Comparison of ENCODE assay signal across 18 mouse cellular contexts in the genomic region with DNA sequence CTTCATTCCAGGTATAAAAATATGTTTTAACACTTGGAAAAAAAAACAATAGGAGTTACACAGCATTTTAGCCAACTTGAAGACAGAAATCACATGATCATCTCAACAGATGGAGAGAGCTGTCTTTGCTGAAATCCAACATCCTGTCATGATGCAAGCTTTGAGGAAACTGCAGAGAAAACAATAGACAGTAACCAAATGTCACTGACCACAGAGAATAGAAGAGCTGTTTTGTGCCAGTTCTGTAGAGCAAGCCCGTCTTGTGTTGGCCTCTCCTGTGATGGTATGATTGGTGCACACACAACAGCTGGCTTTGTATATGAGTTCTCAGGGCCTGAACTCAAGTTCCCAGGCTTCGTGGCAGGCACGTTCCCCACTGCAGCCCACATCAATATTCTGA.
DNase-seq lines count a peak whose midpoint lies in the region; ATAC-seq and TF ChIP-seq lines count a peak whose summit lies in the region.
"Had no signal": no experiment of that assay in that cellular context is flagged by ENCODE, and none has a peak within 500 bp of the region (broad histone marks: within the 10 kb centered on the region; RNA-seq: fewer than 3 reads in every experiment).

No protein-coding gene starts in this region.

- no peak overlapping the region for H3K9ac ChIP-seq in lung, embryonic 14.5 days
- H3K9ac ChIP-seq: embryonic facial prominence, embryonic 13.5 days; forebrain, embryonic 15.5 days; heart, embryonic 15.5 days; limb, embryonic 12.5 days; liver, embryonic 12.5 days had no signal

- no peak for DNase-seq in frontal cortex, postnatal 10 days (ENCODE audit: low spot score in 2 of 2)
- peak; percentile 30 for DNase-seq in lung, embryonic 14.5 days
- no peak for DNase-seq in lung, postnatal 14 days
- DNase-seq in brain, adult 2 months (ENCODE audit: low read depth, low spot score), result peak; percentile 73
- no peak for DNase-seq in limb, embryonic 10.5 days (ENCODE audit: low spot score)
- DNase-seq in urinary bladder, adult 18-20 months (ENCODE audit: low spot score in 2 of 2), result no peak
- DNase-seq: adrenal gland, adult 2 months; cerebellum, adult 9-10 months; kidney, adult 11 months; lung, adult 2 months; right cerebral cortex, postnatal 4 days had no signal

- no peaks in the 10 kb centered on the region for H3K36me3 ChIP-seq in lung, embryonic 14.5 days (ENCODE audit: insufficient read depth)
- H3K36me3 ChIP-seq in limb, embryonic 10.5 days, result no peaks in the 10 kb centered on the region
- H3K36me3 ChIP-seq: embryonic facial prominence, embryonic 13.5 days; forebrain, embryonic 15.5 days; heart, embryonic 15.5 days; limb, embryonic 12.5 days; liver, embryonic 12.5 days had no signal

- 50% methylated on average over 3 of the region's 3 CpGs for WGBS in lung, embryonic 14.5 days
- 92% methylated on average over 3 of the region's 3 CpGs for WGBS in limb, embryonic 10.5 days

- H3K4me3 ChIP-seq in lung, embryonic 14.5 days (ENCODE audit: low read depth, low read length), result no peak overlapping the region
- H3K4me3 ChIP-seq in limb, embryonic 10.5 days, result no peak overlapping the region
- H3K4me3 ChIP-seq: embryonic facial prominence, embryonic 13.5 days; forebrain, embryonic 15.5 days; heart, embryonic 15.5 days; limb, embryonic 12.5 days; liver, embryonic 12.5 days had no signal

- H3K27ac ChIP-seq in lung, embryonic 14.5 days (ENCODE audit: low read depth), result no peak overlapping the region
- H3K27ac ChIP-seq in limb, embryonic 10.5 days, result no peak overlapping the region
- H3K27ac ChIP-seq: embryonic facial prominence, embryonic 13.5 days; forebrain, embryonic 15.5 days; heart, embryonic 15.5 days; limb, embryonic 12.5 days; liver, embryonic 12.5 days; stomach, postnatal 0 days had no signal

- no peaks in the 10 kb centered on the region for H3K9me3 ChIP-seq in lung, embryonic 14.5 days (ENCODE audit: low read depth, low read length)
- H3K9me3 ChIP-seq in limb, embryonic 10.5 days (replicated peaks), result no peaks in the 10 kb centered on the region
- H3K9me3 ChIP-seq: embryonic facial prominence, embryonic 13.5 days; forebrain, embryonic 15.5 days; heart, embryonic 15.5 days; limb, embryonic 12.5 days; liver, embryonic 12.5 days had no signal

- no peaks in the 10 kb centered on the region; the same call in 1 of the 2 replicates for H3K4me1 ChIP-seq in lung, embryonic 14.5 days (ENCODE audit: insufficient read depth)
- H3K4me1 ChIP-seq in limb, embryonic 10.5 days, result no peaks in the 10 kb centered on the region
- H3K4me1 ChIP-seq: embryonic facial prominence, embryonic 13.5 days; heart, embryonic 15.5 days; limb, embryonic 12.5 days; liver, embryonic 12.5 days had no signal

- no peak for TF ChIP-seq CTCF in lung, embryonic 14.5 days (IDR thresholded peaks at IDR 0.05; ENCODE audit: low read depth)

- H3K27me3 ChIP-seq in lung, embryonic 14.5 days (ENCODE audit: insufficient read depth, low read length), result no peaks in the 10 kb centered on the region
- no peaks in the 10 kb centered on the region for H3K27me3 ChIP-seq in limb, embryonic 10.5 days (ENCODE audit: low read depth, poor library complexity, severe bottlenecking)
- H3K27me3 ChIP-seq: embryonic facial prominence, embryonic 13.5 days; forebrain, embryonic 15.5 days; heart, embryonic 15.5 days; limb, embryonic 12.5 days; liver, embryonic 12.5 days had no signal

- no peak overlapping the region for H3K4me2 ChIP-seq in lung, embryonic 14.5 days
- H3K4me2 ChIP-seq: embryonic facial prominence, embryonic 13.5 days; forebrain, embryonic 15.5 days; heart, embryonic 15.5 days; limb, embryonic 12.5 days; liver, embryonic 12.5 days had no signal

- peak; percentile 31; the same call in 1 of the 2 replicates for ATAC-seq in frontal cortex, adult (ENCODE audit: low TSS enrichment)
- ATAC-seq in lung, embryonic 14.5 days (ENCODE audit: insufficient read depth), result no peak
- ATAC-seq: forebrain, embryonic 15.5 days; liver, embryonic 12.5 days had no signal

Comparison
In these comparisons a context has a peak if more than half of its experiments do, and no peak if none do; other contexts are left out.
1. DNase-seq: peak in lung, embryonic 14.5 days (single experiment) and brain, adult 2 months (single experiment); none in frontal cortex, postnatal 10 days (0 of 2), lung, postnatal 14 days (single experiment), limb, embryonic 10.5 days (single experiment) and urinary bladder, adult 18-20 months (0 of 2).